Mouse (Mus musculus) ES-E14 (cell line): ENCODE measurements at regions not wholly inside any gene's neighbourhood (a gene's known extent, or its start where the extent isn't known, plus 50 kb on each side); places are given as distances from the start of the nearest gene placed in this dataset.
"Not testable (repeated sequence)": the region's sequence is repeated elsewhere in the genome, so short reads cannot be mapped to it uniquely, and the experiment has no call there.

Experiments
- CHD2 ChIP-seq: IDR thresholded peaks from 2 replicates; pipeline ENCODE4 v1.6.1; 2014; ENCODE audit warnings: mild to moderate bottlenecking, low read depth, low read length, inconsistent platforms
- HCFC1 ChIP-seq: IDR thresholded peaks from 2 replicates; pipeline ENCODE4 v1.6.1; 2012; ENCODE audit warnings: low read length, inconsistent platforms, borderline replicate concordance; ENCODE audit not compliant: insufficient read depth
- ZC3H11A ChIP-seq: IDR thresholded peaks from 2 replicates; pipeline ENCODE4 v1.6.1; 2012; ENCODE audit warnings: low read depth, mild to moderate bottlenecking, inconsistent platforms, low read length, borderline replicate concordance

DNA sequence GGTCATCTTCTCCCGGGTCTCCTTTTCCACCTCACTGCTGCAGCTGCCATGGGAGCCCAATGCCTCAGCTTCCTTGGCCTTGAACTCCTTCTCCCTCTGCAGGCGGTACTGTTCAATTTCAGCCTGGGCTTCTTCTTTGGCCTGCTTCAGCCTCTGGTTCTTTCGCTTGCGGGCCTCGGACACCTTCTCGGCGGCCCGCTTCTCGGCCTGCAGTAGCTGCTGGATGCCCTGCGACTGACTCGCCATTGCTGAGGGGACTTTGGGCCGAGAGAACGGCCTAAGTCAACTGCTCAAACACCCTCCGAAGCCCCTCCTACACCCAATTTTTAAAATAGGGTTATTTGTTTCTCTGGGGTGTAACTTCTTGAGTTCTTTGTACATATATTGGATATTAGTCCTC is 901.4 kb upstream of the Ppp6c start:
- TF ChIP-seq ZC3H11A, HCFC1, CHD2: not testable (repeated sequence)
